Mouse (Mus musculus): ENCODE data around the gene Dnase1l2.

GRCm38 (mm10) chr17:24402371-24402770 lies 40.5 kb downstream of the Dnase1l2 start:
- TF ChIP-seq CTCF (IDR thresholded peaks at IDR 0.05; ENCODE audit: borderline replicate concordance, insufficient read depth, low read length) (no peak), POLR2A (IDR thresholded peaks at IDR 0.05; ENCODE audit: low read depth, low read length) (no peak)
